Mouse (Mus musculus) T-helper 2 cell (primary cell): ENCODE data around the gene Gm10840.
"Not testable (repeated sequence)": the region's sequence is repeated elsewhere in the genome, so short reads cannot be mapped to it uniquely, and the experiment has no call there.

Source experiments
- in situ Hi-C: fragments of 300-600 bp; cut with MboI, MseI; formaldehyde crosslinking; loops from one replicate; pipeline ENCODE4 v1.15.1; 2025; ENCODE audit warnings: high pct_unique_total_duplicates

Gm10840 gene

GRCm38 (mm10) chr11:106160841-106161721, at the start of gene Gm10840, which contains the start of gene Limd2:
Gene Gm10840 (plus strand): TSS chr11:106160850.
Gene Limd2 (minus strand): TSS chr11:106160860.
- in situ Hi-C loops = no loop called here

DNA sequence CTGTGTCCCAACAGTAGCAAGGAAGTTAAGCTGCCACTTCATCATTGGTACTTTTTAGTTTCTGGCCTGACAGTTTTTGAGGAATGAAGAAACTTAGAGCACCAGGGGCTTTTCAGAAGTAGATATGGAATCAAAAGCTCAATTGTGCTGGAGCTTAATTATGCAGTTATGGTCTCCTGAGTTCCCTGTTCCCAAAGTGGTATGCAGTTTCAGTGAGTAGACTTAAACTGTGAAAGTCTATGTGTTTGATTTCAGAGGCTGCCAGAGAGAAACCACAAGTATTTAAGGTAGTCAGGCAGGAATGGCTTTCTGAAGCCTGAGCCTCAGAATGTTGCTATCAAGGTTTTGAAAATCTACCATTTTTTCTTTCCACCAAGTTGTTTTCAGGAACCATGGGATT, 49.0 kb upstream of the Gm10840 start:
- in situ Hi-C loops = no loop called here

DNA sequence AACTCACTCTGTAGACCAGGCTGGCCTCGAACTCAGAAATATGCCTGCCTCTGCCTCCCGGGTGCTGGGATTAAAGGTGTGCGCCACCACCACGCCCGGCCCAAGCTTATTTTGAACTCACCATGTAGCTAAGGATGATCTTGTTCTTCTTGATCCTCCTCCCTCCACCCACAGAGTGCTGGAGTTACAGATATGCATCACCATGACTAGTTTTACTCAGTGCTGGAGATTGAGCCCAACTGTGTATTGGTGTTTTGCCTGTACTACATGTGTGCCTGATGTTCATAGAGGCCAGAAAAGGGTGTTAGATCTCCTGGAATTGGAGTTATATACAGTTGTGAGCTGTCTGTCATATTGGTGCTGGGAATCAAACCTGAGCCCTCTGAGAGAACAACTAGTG, 38.4 kb upstream of the Gm10840 start:
- in situ Hi-C loops = no loop called here

DNA sequence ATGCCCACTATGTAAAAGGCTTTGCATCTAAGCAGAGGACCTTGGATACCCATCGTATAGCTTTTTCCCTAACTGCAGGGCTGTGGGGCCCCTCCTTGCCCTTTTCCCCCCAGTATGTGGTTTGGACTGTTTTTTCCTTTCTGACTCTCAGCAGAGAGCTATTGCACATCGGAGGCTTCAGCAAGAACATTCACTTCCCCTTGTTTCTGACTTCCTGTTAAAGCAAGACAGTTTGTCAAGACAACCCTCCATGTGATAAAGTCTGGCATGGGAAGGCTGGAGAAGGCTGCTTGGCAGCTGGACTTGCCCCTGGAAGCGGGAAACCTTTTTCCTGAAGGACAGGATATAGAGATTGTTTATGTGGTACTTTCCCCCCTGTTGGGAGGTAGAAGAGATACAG, 37.9 kb upstream of the Gm10840 start:
- in situ Hi-C loops = no loop called here

DNA sequence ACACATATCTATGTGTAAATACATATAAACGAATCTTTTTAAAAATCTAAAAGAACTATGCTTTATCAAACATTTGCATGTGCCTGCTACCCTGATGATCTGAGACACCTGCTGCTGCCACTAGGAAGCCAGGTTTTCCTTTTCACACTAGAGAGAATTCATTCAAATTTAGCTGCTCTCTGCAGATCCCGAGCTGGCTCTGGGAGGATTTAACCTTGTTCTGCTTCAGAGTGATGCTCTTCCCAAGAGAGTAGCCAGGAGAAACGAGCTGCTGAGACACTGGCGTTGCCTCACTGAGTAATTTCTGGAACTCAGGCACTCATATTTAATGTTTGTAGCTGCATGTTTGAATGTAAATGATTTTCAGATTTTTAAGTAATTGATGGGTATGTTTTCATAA, 35.9 kb upstream of the Gm10840 start:
- in situ Hi-C loops = no loop called here

GRCm38 (mm10) chr11:106125827-106126226, 34.8 kb upstream of the Gm10840 start:
- in situ Hi-C loops = no loop called here

GRCm38 (mm10) chr11:106126727-106127373, 33.8 kb upstream of the Gm10840 start:
- in situ Hi-C loops = not testable (repeated sequence)

- in situ Hi-C loops = no loop called here
Measured at GRCm38 (mm10) chr11:106129477-106129876, 31.2 kb upstream of the Gm10840 start.

DNA sequence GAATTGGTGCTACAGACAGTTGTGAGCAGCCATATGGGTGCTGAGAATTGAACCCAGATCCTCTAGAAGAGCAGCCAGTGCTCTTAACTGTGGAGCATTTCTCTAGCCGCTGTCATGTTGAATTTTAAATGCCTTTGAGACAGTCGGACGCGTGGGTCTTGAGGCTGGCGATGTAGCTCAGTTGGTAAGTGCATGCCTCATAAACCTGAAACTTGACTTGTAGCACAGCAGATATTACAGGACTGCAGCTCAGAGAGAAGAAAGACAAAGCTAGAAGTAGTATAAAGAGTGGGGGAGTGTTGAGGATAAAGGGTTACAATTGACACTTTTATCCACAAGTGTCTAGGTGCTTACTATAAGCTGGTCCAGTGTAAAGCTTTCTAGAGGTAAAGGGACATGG, 28.1 kb upstream of the Gm10840 start:
- in situ Hi-C loops = no loop called here

GRCm38 (mm10) chr11:106134580-106135528, 25.8 kb upstream of the Gm10840 start:
- in situ Hi-C loops = no loop called here

- in situ Hi-C loops = no loop called here
Measured at GRCm38 (mm10) chr11:106151219-106151618, 9.4 kb upstream of the Gm10840 start.

GRCm38 (mm10) chr11:106152132-106152531, 8.5 kb upstream of the Gm10840 start:
- in situ Hi-C loops = no loop called here

- in situ Hi-C loops = no loop called here
Measured at GRCm38 (mm10) chr11:106154091-106154490, 6.6 kb upstream of the Gm10840 start.

DNA sequence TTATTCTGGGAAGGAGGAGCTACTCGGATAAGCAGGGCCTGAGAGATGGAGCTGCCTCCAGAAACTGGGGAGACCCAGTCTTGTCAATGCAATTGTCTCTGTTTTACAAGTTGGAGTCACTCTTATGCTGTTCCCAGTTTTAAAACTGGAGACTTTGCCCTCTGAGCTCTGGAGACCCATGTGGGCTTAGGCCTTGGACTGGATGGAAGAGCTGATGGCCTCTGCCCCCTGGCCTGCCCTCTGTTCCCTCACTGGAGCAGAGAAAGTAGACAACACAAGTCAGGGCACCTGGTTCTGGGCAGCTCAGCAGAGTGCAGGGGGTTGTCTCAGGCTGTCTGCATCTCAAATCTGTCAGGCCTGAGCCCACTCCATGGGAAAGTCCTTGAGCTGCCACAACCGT, 5.9 kb upstream of the Gm10840 start:
- in situ Hi-C loops = no loop called here

DNA sequence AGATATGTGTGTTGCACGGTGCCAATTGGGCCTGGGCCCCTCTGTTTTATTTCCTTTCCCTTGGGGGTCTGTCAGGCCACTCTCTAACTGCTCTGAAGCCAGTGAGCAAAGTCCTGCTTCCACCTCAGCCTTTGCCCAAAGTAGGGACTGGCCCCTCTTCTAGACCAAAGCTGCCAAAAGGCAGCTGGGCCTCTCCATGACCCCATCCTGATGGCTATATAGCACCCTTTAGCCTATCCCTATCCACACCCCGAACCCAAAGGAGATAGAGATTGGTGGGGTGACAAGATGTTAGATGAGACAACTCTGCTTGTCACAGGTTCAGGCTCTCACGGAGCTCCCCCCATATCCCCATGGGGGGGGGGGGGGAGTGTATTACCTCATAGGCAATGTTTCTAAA, 4.9 kb upstream of the Gm10840 start:
- in situ Hi-C loops = no loop called here

DNA sequence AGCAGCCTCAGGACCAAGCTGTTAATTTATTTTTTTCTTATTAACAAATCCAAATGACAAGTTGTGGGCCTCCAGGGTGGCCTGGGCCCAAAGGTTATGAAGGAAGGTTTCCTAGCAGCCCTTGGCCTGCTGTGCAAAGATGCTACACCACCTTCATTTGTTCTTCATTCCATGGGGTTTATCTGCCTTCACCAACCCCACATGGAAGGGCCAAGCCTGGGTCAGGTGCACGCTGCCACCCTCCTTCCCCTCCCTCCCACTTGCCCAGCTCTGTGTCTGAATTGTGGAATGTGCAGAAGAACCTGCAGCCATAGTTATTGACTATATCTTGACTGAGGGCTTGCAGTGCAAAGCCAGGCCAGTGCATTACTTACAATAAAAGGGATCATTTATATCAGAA, 4.4 kb upstream of the Gm10840 start:
- in situ Hi-C loops = no loop called here

DNA sequence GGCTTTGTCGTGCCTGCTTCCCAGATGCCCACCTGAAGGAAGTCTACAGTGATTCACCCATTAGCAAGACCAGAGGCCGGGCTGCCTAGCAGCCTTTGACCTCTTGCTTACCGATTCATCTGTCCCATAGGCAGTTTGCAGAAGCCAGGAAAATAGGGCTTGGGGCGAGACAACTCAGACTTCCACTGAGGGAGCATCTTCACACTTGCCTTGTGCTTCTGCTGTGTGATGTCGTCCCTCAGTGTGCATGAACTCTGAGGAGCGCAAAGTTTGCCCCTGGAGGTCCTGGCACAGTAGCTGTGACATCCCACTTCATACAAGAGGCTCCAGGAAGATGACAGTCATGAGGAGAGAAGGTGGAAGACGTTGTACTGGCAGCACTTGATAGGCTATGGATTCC, 3.5 kb upstream of the Gm10840 start:
- in situ Hi-C loops = no loop called here

GRCm38 (mm10) chr11:106158081-106158929, 2.3 kb upstream of the Gm10840 start:
- in situ Hi-C loops = no loop called here

- in situ Hi-C loops = no loop called here
Measured at GRCm38 (mm10) chr11:106158930-106159215, 1.8 kb upstream of the Gm10840 start.

DNA sequence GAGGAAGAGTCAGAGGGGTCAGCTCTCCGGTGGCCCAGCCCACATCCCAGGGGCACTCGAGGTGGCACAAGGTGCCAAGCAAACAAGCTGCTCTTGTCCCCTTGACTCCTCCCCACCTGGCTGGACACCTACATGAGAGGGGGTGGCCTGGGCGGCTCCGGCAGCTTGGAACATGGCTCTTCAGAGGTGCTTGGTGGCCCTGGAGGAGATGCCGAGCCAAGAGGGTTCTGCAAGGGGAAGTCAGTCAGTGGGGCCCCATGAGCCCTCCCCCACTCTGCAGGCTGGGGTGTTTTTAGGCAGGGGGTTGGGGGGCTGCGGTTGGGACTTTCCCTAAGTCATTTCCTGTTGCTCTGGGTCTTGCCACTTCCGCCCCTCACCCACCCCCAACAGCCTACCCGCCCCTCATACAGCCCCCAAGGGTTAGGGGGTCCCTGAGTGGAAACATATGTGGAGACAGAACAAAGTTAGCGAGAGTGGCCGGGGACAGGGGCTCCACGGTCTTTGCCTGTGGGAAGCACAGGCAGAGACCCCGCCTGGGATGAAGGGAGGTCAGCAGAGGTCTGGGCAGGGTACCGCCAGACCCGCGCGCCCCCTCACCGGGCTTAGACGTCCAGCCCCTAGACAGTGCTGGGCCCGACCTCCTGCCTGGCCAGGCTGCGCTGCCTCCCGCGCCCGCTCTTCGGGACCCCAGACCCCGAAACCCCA, 1.3 kb upstream of the Gm10840 start:
- in situ Hi-C loops = no loop called here
